ENCODE assay signal across 9 mouse cellular contexts in genomic region chr6:98089185-98089584, GRCm38 (mm10).
DNase-seq lines count a peak whose midpoint lies in the region; ATAC-seq and TF ChIP-seq lines count a peak whose summit lies in the region.
"Had no signal": no experiment of that assay in that cellular context is flagged by ENCODE, and none has a peak within 500 bp of the region (broad histone marks: within the 10 kb centered on the region; RNA-seq: fewer than 3 reads in every experiment).

No protein-coding gene starts in this region.

- no peaks in the 10 kb centered on the region for H3K36me3 ChIP-seq in heart, postnatal 0 days (replicated peaks; ENCODE audit: control insufficient read depth, insufficient read depth, low read length)
- H3K36me3 ChIP-seq in heart, embryonic 10.5 days: no peaks in the 10 kb centered on the region
- no peaks in the 10 kb centered on the region for H3K36me3 ChIP-seq in neural tube, embryonic 15.5 days
- H3K36me3 ChIP-seq in lung, postnatal 0 days (ENCODE audit: insufficient read depth, low read length): no peaks in the 10 kb centered on the region

- peak; percentile 44 for TF ChIP-seq CTCF in heart, postnatal 0 days (IDR thresholded peaks at IDR 0.05; ENCODE audit: low read depth)
- peak; percentile 61 for TF ChIP-seq CTCF in lung, postnatal 0 days (IDR thresholded peaks at IDR 0.05)

- TF ChIP-seq EP300 in heart, postnatal 0 days (IDR thresholded peaks at IDR 0.05; ENCODE audit: low read depth): no peak
- TF ChIP-seq EP300 in lung, postnatal 0 days (IDR thresholded peaks at IDR 0.05): no peak

- H3K4me1 ChIP-seq in heart, postnatal 0 days (ENCODE audit: control insufficient read depth, insufficient read depth): no peaks in the 10 kb centered on the region
- H3K4me1 ChIP-seq in heart, embryonic 10.5 days: no peaks in the 10 kb centered on the region
- no peaks in the 10 kb centered on the region for H3K4me1 ChIP-seq in neural tube, embryonic 15.5 days
- H3K4me1 ChIP-seq in lung, postnatal 0 days (ENCODE audit: insufficient read depth, low read depth, low read length): no peaks in the 10 kb centered on the region

- H3K9ac ChIP-seq in heart, postnatal 0 days (replicated peaks; ENCODE audit: low read depth, low read length): no peak overlapping the region
- H3K9ac ChIP-seq in neural tube, embryonic 15.5 days (replicated peaks): no peak overlapping the region
- H3K9ac ChIP-seq in lung, postnatal 0 days (replicated peaks; ENCODE audit: low read depth): no peak overlapping the region

- peak; percentile 22 for DNase-seq in heart, postnatal 0 days (ENCODE audit: low spot score)
- DNase-seq in heart, embryonic 10.5 days (ENCODE audit: low spot score): no peak
- peak; percentile 32 for DNase-seq in neural tube, embryonic 10.5 days (ENCODE audit: extremely low spot score, low spot score)
- peak; percentile 51 for DNase-seq in embryo, embryonic 11 days
- DNase-seq in lung, postnatal 0 days (ENCODE audit: low spot score): peak; percentile 13
- peak; percentile 68 for DNase-seq in thymus, postnatal 4 days
- no peak for DNase-seq in spleen, postnatal 36 days (ENCODE audit: low spot score in 2 of 2)

- H3K9me3 ChIP-seq in heart, postnatal 0 days (replicated peaks; ENCODE audit: control insufficient read depth, low read length): no peaks in the 10 kb centered on the region
- no peaks in the 10 kb centered on the region for H3K9me3 ChIP-seq in heart, embryonic 10.5 days
- no peaks in the 10 kb centered on the region for H3K9me3 ChIP-seq in neural tube, embryonic 15.5 days (replicated peaks)
- no peaks in the 10 kb centered on the region for H3K9me3 ChIP-seq in lung, postnatal 0 days (ENCODE audit: low read length)

- H3K4me2 ChIP-seq in heart, postnatal 0 days (ENCODE audit: low read depth, low read length): no peak overlapping the region
- no peak overlapping the region for H3K4me2 ChIP-seq in neural tube, embryonic 15.5 days
- no peak overlapping the region for H3K4me2 ChIP-seq in lung, postnatal 0 days (replicated peaks; ENCODE audit: low read depth, low read length)

- H3K4me3 ChIP-seq in heart, postnatal 0 days (ENCODE audit: low read depth, low read length): no peak overlapping the region
- H3K4me3 ChIP-seq in heart, embryonic 10.5 days: no peak overlapping the region
- no peak overlapping the region for H3K4me3 ChIP-seq in neural tube, embryonic 15.5 days (replicated peaks)
- H3K4me3 ChIP-seq in lung, postnatal 0 days (ENCODE audit: low read depth, low read length): no peak overlapping the region
- H3K4me3 ChIP-seq: myocyte had no signal

- H3K27ac ChIP-seq in heart, postnatal 0 days (ENCODE audit: low read depth): no peak overlapping the region
- H3K27ac ChIP-seq in heart, embryonic 10.5 days: no peak overlapping the region
- H3K27ac ChIP-seq in neural tube, embryonic 15.5 days (replicated peaks): no peak overlapping the region
- H3K27ac ChIP-seq in lung, postnatal 0 days (ENCODE audit: low read length): no peak overlapping the region

- 44% methylated on average over 4 of the region's 4 CpGs for WGBS in heart, postnatal 0 days
- 54% methylated on average over 4 of the region's 4 CpGs for WGBS in heart, embryonic 10.5 days
- 56% methylated on average over 4 of the region's 4 CpGs for WGBS in neural tube, embryonic 15.5 days
- WGBS in lung, postnatal 0 days: 43% methylated on average over 4 of the region's 4 CpGs

- H3K27me3 ChIP-seq in heart, postnatal 0 days (ENCODE audit: control insufficient read depth, insufficient read depth, low read length): no peaks in the 10 kb centered on the region
- H3K27me3 ChIP-seq in heart, embryonic 10.5 days (ENCODE audit: insufficient read depth, poor library complexity, severe bottlenecking): no peaks in the 10 kb centered on the region
- no peaks in the 10 kb centered on the region for H3K27me3 ChIP-seq in neural tube, embryonic 15.5 days (replicated peaks)
- no peaks in the 10 kb centered on the region for H3K27me3 ChIP-seq in lung, postnatal 0 days (replicated peaks; ENCODE audit: insufficient read depth, low read length)

- no peak for ATAC-seq in heart, postnatal 0 days (ENCODE audit: insufficient read depth, low read depth)
- no peak for ATAC-seq in neural tube, embryonic 15.5 days (ENCODE audit: low FRiP score)
- ATAC-seq in lung, postnatal 0 days: no peak

Comparison
In these comparisons a context has a peak if more than half of its experiments do, and no peak if none do; other contexts are left out.
1. DNase-seq: peak in heart, postnatal 0 days (single experiment), neural tube, embryonic 10.5 days (single experiment), embryo, embryonic 11 days (single experiment), lung, postnatal 0 days (single experiment) and thymus, postnatal 4 days (single experiment); none in heart, embryonic 10.5 days (single experiment) and spleen, postnatal 36 days (0 of 2).